Mouse (Mus musculus) thymus, postnatal 0 days (tissue): Measurements from ENCODE around the gene Ugt1a7c. TPM values are rescaled to one million over a fixed set of nuclear protein-coding genes. Genes with fewer than 3 reads are reported as not detected.
"Not testable (repeated sequence)": the region's sequence is repeated elsewhere in the genome, so short reads cannot be mapped to it uniquely, and the experiment has no call there.

ENCODE experiments used
- DNase-seq: peaks from one replicate; pipeline ENCODE4 v3.0.0-alpha.2; 2015; ENCODE audit warnings: low spot score
- polyA plus RNA-seq: library from polyadenylated mRNA; unstranded; fragments of >200 nt; fragmentation: Nextera tagmentation; extraction: Ambion mirVana; gene quantifications from 2 replicates; pipeline ENCODE4 v1.2.1, GENCODE M21; 2015

Ugt1a7c gene
- polyA plus RNA-seq, 1 experiment from 2014 or later: 2.4 TPM

DNA sequence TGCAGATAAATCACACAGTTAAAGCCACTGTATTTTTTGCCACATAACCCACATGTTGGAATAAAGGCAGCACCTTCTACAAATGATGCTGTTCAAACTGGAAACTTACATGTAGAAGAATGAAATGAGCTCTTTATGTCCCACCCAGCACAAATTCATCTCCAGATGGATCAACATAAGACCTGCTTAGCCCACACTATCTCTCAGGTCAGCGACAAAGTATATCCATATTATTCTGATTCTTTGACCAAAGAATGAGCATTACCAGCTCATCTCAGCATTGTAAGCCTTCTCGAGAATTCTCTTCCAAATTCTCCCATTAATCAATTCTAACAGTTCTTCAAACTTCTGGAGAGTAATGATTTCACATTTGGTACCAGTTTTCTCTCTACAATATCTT is 127.4 kb downstream of the Ugt1a7c start:
- no peak for DNase-seq

DNA sequence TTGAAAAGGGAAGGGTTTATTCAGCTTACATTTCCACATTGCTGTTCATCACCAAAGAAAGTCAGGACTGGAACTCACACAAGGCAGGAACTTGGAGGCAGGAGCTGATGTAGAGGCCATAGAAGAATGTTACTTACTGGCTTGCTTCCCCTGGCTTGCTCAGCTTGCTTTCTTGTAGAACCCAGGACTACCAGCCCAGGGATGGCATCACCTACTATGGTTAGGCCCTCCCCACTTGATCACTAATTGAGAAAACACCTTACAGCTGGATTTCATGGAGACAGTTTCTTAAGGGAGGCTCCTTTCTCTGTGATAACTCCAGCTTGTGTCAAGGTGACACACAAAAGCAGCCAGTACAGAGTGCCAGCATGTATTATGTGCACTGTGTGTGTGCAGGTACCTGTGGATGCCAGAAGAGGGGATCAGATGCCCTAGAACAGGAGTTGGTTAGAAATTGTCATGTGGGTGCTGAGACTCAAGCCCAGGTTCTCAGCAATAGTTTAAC is 128.2 kb downstream of the Ugt1a7c start:
- not testable (repeated sequence) for DNase-seq

DNA sequence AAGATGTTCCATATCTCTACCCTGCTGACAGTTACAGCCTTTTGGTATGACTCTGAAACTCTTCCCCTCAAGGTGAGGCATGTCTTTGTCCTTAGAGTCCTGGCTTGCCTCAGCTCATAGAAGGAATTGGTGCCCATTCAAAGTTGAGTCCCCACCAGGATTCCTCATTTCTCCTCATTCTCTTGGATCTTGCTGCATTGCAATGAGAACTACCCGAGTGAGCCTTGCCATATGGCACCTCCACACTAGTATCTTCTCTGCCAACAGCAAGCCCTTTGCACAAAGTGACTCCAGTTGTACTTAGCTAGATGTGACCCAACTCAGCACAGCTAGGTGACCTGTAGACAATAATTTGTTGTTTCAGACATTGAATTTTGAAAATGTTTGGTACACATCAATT is 128.7 kb downstream of the Ugt1a7c start:
- no peak for DNase-seq

GRCm38 (mm10) chr1:88224029-88224776 is 129.3 kb downstream of the Ugt1a7c start:
- no peak for DNase-seq

DNA sequence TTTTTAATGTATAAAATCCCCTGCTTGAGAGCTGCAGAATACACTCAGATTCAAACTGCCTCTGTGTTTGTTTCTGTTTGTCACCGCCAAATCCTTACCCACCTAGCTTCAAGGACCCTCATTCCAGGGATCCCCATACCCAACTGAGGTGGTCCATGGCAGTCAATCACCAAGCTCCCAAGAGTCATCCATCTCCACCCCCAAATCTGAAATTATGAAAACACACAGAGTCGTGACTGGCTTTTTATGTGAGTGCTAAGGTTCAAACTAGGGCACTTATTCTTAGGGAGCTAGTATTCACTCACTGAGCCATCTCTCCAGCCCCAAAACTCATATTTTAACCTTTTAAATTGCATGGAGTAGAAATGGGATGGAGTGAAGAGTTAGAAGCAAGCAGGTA is 130.4 kb downstream of the Ugt1a7c start:
- not testable (repeated sequence) for DNase-seq

- no peak for DNase-seq
Observed at GRCm38 (mm10) chr1:88225741-88226140, 130.9 kb downstream of the Ugt1a7c start.

DNA sequence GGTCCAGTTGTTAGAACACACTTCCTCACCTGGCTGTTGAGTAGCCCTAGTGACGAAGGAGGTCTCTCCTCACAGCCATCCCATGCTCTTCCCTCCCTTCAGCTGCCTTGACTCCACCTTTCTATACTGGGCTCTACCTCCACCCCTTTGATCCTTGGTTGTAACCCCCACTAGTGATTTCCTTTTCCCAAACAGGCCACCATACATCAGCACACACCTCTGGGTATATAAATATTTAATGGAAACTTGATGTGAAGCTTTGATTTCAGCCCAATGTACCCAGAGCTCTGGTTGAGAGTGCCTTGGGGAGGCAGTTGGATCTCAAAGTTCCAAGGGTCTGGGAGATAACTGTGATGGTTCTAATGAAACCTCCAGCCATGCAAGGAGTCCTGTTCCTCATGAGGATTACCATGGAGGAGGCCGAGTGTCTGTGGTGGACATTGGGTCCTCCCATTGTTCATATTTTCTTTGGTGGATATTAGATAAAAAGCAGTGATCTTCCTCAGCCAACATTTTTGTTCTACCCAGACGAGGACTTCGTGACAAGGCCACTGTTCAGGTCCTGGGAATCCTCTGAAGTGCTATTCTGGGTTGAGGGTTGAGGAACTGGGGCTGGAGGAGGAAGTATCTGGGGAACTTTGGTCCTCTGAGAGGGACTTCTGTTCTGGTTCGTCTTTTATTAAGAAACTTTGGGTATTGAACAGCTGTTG is 132.0 kb downstream of the Ugt1a7c start, which contains the start of gene Mroh2a:
Gene Mroh2a (plus strand): TSS at position 317 of the 710 bp plus-strand sequence.
- no peak for DNase-seq

GRCm38 (mm10) chr1:88227482-88227881 is 132.6 kb downstream of the Ugt1a7c start:
- no peak for DNase-seq

GRCm38 (mm10) chr1:88228121-88228520 is 133.3 kb downstream of the Ugt1a7c start:
- no peak for DNase-seq

GRCm38 (mm10) chr1:88229566-88229965 is 134.7 kb downstream of the Ugt1a7c start:
- DNase-seq: no peak

GRCm38 (mm10) chr1:88229986-88230385 is 135.1 kb downstream of the Ugt1a7c start:
- DNase-seq: no peak

- DNase-seq: no peak
Observed at GRCm38 (mm10) chr1:88230421-88230820, 135.6 kb downstream of the Ugt1a7c start.

- DNase-seq: no peak
Observed at GRCm38 (mm10) chr1:88230981-88231802, 136.3 kb downstream of the Ugt1a7c start.

GRCm38 (mm10) chr1:88231803-88232499 is 137.1 kb downstream of the Ugt1a7c start:
- DNase-seq: no peak

GRCm38 (mm10) chr1:88232664-88233380 is 138.0 kb downstream of the Ugt1a7c start:
- no peak for DNase-seq

- no peak for DNase-seq
Observed at GRCm38 (mm10) chr1:88233421-88234247, 138.8 kb downstream of the Ugt1a7c start.

DNA sequence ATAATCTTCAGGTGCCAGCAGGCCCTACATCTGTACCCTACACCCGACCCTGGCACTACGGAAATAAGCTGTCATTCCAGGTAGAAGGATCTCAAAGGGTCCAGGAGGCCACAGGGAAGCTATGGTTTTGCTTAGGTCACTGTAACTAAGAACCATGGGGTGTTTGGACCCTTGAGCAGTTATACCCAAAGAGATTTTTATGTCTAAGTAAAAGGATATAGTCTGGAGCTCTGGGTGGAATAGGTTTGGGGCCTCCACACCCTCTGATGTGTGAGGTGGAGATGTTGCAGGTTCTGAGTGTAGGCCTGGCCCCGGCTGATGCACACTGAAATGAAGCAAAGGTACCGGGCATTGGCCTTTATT is 139.4 kb downstream of the Ugt1a7c start:
- no peak for DNase-seq

DNA sequence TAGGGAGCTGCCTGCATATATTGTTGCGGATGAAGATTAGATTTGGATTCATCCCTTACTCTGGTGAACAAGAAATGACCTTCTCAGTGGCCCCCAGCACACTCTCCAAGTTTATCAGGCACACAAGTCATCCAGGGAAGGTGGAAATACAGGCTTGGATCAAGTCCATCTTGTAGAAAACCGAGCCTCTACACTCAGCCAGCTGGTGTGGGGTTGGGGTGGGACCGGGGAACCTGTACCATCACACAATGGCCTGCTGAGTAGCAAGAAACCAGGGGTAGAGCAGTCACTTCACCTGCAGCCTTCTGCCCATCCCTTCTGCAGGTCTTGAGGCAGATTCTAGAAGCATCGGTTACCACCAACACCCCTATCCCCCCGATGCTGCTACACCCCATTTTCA is 139.8 kb downstream of the Ugt1a7c start:
- DNase-seq: no peak
